Mouse (Mus musculus) left cerebral cortex, adult 18-20 months (tissue): Measurements from ENCODE around the gene Rab21. TPM values are rescaled to one million over a fixed set of nuclear protein-coding genes. Genes with fewer than 3 reads are reported as not detected.
A peak's percentile ranks its signal among the peaks of the same experiment; 100 is the strongest.

Experiments used
- DNase-seq, 2 experiments: peaks; one replicate each; pipeline ENCODE4 v3.0.0; 2021 to 2022; ENCODE audit warnings: low spot score in 2 of 2, mixed read lengths in 1 of 2
- long read RNA-seq, 2 experiments: library from polyadenylated mRNA; stranded (forward); transcript quantifications; one replicate each; pipeline ENCODE4 v2.0.0; 2021
- total RNA-seq, 2 experiments: library from RNA; stranded (reverse); gene quantifications; 2 replicates each; pipeline ENCODE4 v1.2.3; 2021

Gene Rab21
- 10 to 100 TPM; 54.4 to 54.8 TPM for total RNA-seq
- long read RNA-seq, experiment 1, full-length matches to known transcripts = 137 of 151 reads
- long read RNA-seq, experiment 1, partial matches to known transcripts = 4 of 151 reads
- long read RNA-seq, experiment 1, other reads (novel, unspliced or antisense) = 10 of 151 reads
- long read RNA-seq, experiment 2, full-length matches to known transcripts = 113 of 124 reads
- long read RNA-seq, experiment 2, partial matches to known transcripts = 8 of 124 reads
- long read RNA-seq, experiment 2, other reads (novel, unspliced or antisense) = 3 of 124 reads

- peak; percentile 97 to 99 for DNase-seq
These were observed at the start of gene Rab21 for GRCm38 (mm10) chr10:115315473-115316171. Gene Rab21, minus strand, starts transcription at chr10:115315594.

- no peak for DNase-seq
These were observed 47.8 kb upstream of the Rab21 start for GRCm38 (mm10) chr10:115363151-115363550.

GRCm38 (mm10) chr10:115362623-115362964 is 47.2 kb upstream of the Rab21 start:
- DNase-seq = no peak

GRCm38 (mm10) chr10:115361840-115362622 is 46.6 kb upstream of the Rab21 start, which contains the start of gene Tmem19:
Gene Tmem19, minus strand, starts transcription at chr10:115362501.
- DNase-seq = peak; percentile 94 to 95

- no peak for DNase-seq
These were observed 43.7 kb upstream of the Rab21 start for GRCm38 (mm10) chr10:115359066-115359465.

- DNase-seq = no peak
These were observed 43.0 kb upstream of the Rab21 start for GRCm38 (mm10) chr10:115358216-115358919.

GRCm38 (mm10) chr10:115356106-115356505 is 40.7 kb upstream of the Rab21 start:
- no peak for DNase-seq

GRCm38 (mm10) chr10:115355016-115355415 is 39.6 kb upstream of the Rab21 start:
- no peak for DNase-seq

- no peak for DNase-seq
These were observed 39.2 kb upstream of the Rab21 start for GRCm38 (mm10) chr10:115354553-115354952.

GRCm38 (mm10) chr10:115350810-115351397 is 35.5 kb upstream of the Rab21 start:
- no peak for DNase-seq

GRCm38 (mm10) chr10:115349509-115349908 is 34.1 kb upstream of the Rab21 start:
- no peak for DNase-seq

GRCm38 (mm10) chr10:115349029-115349428 is 33.6 kb upstream of the Rab21 start:
- DNase-seq = no peak

GRCm38 (mm10) chr10:115348131-115348530 is 32.7 kb upstream of the Rab21 start:
- DNase-seq = no peak

- no peak for DNase-seq
These were observed 31.1 kb upstream of the Rab21 start for GRCm38 (mm10) chr10:115346444-115346843.

GRCm38 (mm10) chr10:115342771-115343425 is 27.5 kb upstream of the Rab21 start:
- no peak for DNase-seq

GRCm38 (mm10) chr10:115339820-115340328 is 24.5 kb upstream of the Rab21 start:
- DNase-seq = no peak

GRCm38 (mm10) chr10:115336901-115337300 is 21.5 kb upstream of the Rab21 start:
- DNase-seq = no peak

GRCm38 (mm10) chr10:115333528-115333927 is 18.1 kb upstream of the Rab21 start:
- no peak for DNase-seq

- DNase-seq = no peak
These were observed 17.6 kb upstream of the Rab21 start for GRCm38 (mm10) chr10:115332997-115333396.

- DNase-seq = no peak
These were observed 17.1 kb upstream of the Rab21 start for GRCm38 (mm10) chr10:115332420-115332952.
